Mouse (Mus musculus): Measurements from ENCODE around the gene Rbmx2. TPM values are rescaled to one million over a fixed set of nuclear protein-coding genes. Genes with fewer than 3 reads are reported as not detected.

Rbmx2 gene
- 27.9 and 31.1 TPM in 2 replicates for polyA plus RNA-seq (2011; ENCODE audit: insufficient read depth, insufficient read length, low read depth, missing spikeins)

GRCm38 (mm10) chrX:48694864-48695371 lies at the start of gene Rbmx2:
Gene Rbmx2, plus strand, starts transcription at chrX:48695004.
- Histone ChIP-seq H3K27me3 (ENCODE audit: control insufficient read depth, insufficient read depth, low read length, poor library complexity, severe bottlenecking) (no peaks in the 10 kb centered on the region), H3K27ac (ENCODE audit: insufficient read depth, low read length) (no peak within 1 kb of the TSS), H3K36me3 (ENCODE audit: control insufficient read depth, insufficient read depth, low read length, poor library complexity, severe bottlenecking) (peaks cover 2% of the 10 kb centered on the region; the same call in 1 of the 2 replicates), H3K4me1 (ENCODE audit: control insufficient read depth, insufficient read depth, low read length) (no peaks in the 10 kb centered on the region), H3K9me3 (replicated peaks; ENCODE audit: control insufficient read depth, insufficient read depth, low read length, poor library complexity, severe bottlenecking) (no peaks in the 10 kb centered on the region), H3K4me3 (ENCODE audit: low read depth, low read length) (peak within 1 kb of the TSS; percentile 96), H3K9ac (ENCODE audit: low read depth, poor library complexity, severe bottlenecking) (peak within 1 kb of the TSS; percentile 90)
- TF ChIP-seq POLR2A (IDR thresholded peaks at IDR 0.05; ENCODE audit: insufficient read depth, low read length) (no peak), EP300 (IDR thresholded peaks at IDR 0.05; ENCODE audit: insufficient read depth, low read depth, low read length) (no peak), CTCF (IDR thresholded peaks at IDR 0.05; ENCODE audit: low read depth, low read length) (no peak)

GRCm38 (mm10) chrX:48666807-48667206 lies 28.0 kb upstream of the Rbmx2 start:
- Histone ChIP-seq H3K36me3 (ENCODE audit: control insufficient read depth, insufficient read depth, low read length, poor library complexity, severe bottlenecking) (no peaks in the 10 kb centered on the region), H3K9me3 (replicated peaks; ENCODE audit: control insufficient read depth, insufficient read depth, low read length, poor library complexity, severe bottlenecking) (no peaks in the 10 kb centered on the region), H3K27me3 (ENCODE audit: control insufficient read depth, insufficient read depth, low read length, poor library complexity, severe bottlenecking) (no peaks in the 10 kb centered on the region), H3K4me1 (ENCODE audit: control insufficient read depth, insufficient read depth, low read length) (no peaks in the 10 kb centered on the region), H3K4me3 (ENCODE audit: low read depth, low read length) (no peak overlapping the region), H3K27ac (ENCODE audit: insufficient read depth, low read length) (no peak overlapping the region), H3K9ac (ENCODE audit: low read depth, poor library complexity, severe bottlenecking) (no peak overlapping the region)
- no peak for TF ChIP-seq EP300 (IDR thresholded peaks at IDR 0.05; ENCODE audit: insufficient read depth, low read depth, low read length)

GRCm38 (mm10) chrX:48669588-48669987 lies 25.2 kb upstream of the Rbmx2 start:
- H3K27ac ChIP-seq (ENCODE audit: insufficient read depth, low read length): no peak overlapping the region
- no peaks in the 10 kb centered on the region for H3K9me3 ChIP-seq (replicated peaks; ENCODE audit: control insufficient read depth, insufficient read depth, low read length, poor library complexity, severe bottlenecking)
- H3K4me3 ChIP-seq (ENCODE audit: low read depth, low read length): no peak overlapping the region
- no peaks in the 10 kb centered on the region for H3K27me3 ChIP-seq (ENCODE audit: control insufficient read depth, insufficient read depth, low read length, poor library complexity, severe bottlenecking)
- peak; percentile 47 for TF ChIP-seq CTCF (IDR thresholded peaks at IDR 0.05; ENCODE audit: low read depth, low read length)
- no peak for TF ChIP-seq POLR2A (IDR thresholded peaks at IDR 0.05; ENCODE audit: insufficient read depth, low read length)
- H3K9ac ChIP-seq (ENCODE audit: low read depth, poor library complexity, severe bottlenecking): no peak overlapping the region
- no peaks in the 10 kb centered on the region for H3K4me1 ChIP-seq (ENCODE audit: control insufficient read depth, insufficient read depth, low read length)
- H3K36me3 ChIP-seq (ENCODE audit: control insufficient read depth, insufficient read depth, low read length, poor library complexity, severe bottlenecking): no peaks in the 10 kb centered on the region

- H3K4me3 ChIP-seq (ENCODE audit: low read depth, low read length): no peak overlapping the region
These were observed 23.1 kb upstream of the Rbmx2 start for GRCm38 (mm10) chrX:48671714-48672113.

GRCm38 (mm10) chrX:48674171-48674570 lies 20.6 kb upstream of the Rbmx2 start, which contains the start of gene Gpr119:
Gene Gpr119, minus strand, starts transcription at chrX:48674478.
- no peak for TF ChIP-seq POLR2A (IDR thresholded peaks at IDR 0.05; ENCODE audit: insufficient read depth, low read length)
- TF ChIP-seq CTCF (IDR thresholded peaks at IDR 0.05; ENCODE audit: low read depth, low read length): no peak
- no peak for TF ChIP-seq EP300 (IDR thresholded peaks at IDR 0.05; ENCODE audit: insufficient read depth, low read depth, low read length)

More at GRCm38 (mm10) chrX:48671714-48672113, 23.1 kb upstream of the Rbmx2 start:
- H3K9ac ChIP-seq (ENCODE audit: low read depth, poor library complexity, severe bottlenecking): no peak overlapping the region
- no peaks in the 10 kb centered on the region for H3K36me3 ChIP-seq (ENCODE audit: control insufficient read depth, insufficient read depth, low read length, poor library complexity, severe bottlenecking)
- no peaks in the 10 kb centered on the region for H3K4me1 ChIP-seq (ENCODE audit: control insufficient read depth, insufficient read depth, low read length)
- no peaks in the 10 kb centered on the region for H3K9me3 ChIP-seq (replicated peaks; ENCODE audit: control insufficient read depth, insufficient read depth, low read length, poor library complexity, severe bottlenecking)
- H3K27ac ChIP-seq (ENCODE audit: insufficient read depth, low read length): no peak overlapping the region
- no peaks in the 10 kb centered on the region for H3K27me3 ChIP-seq (ENCODE audit: control insufficient read depth, insufficient read depth, low read length, poor library complexity, severe bottlenecking)
- TF ChIP-seq CTCF (IDR thresholded peaks at IDR 0.05; ENCODE audit: low read depth, low read length) (no peak), POLR2A (IDR thresholded peaks at IDR 0.05; ENCODE audit: insufficient read depth, low read length) (no peak), EP300 (IDR thresholded peaks at IDR 0.05; ENCODE audit: insufficient read depth, low read depth, low read length) (no peak)

GRCm38 (mm10) chrX:48683451-48683850 lies 11.4 kb upstream of the Rbmx2 start:
- TF ChIP-seq POLR2A (IDR thresholded peaks at IDR 0.05; ENCODE audit: insufficient read depth, low read length) (no peak), CTCF (IDR thresholded peaks at IDR 0.05; ENCODE audit: low read depth, low read length) (peak; percentile 1)
- Histone ChIP-seq H3K4me1 (ENCODE audit: control insufficient read depth, insufficient read depth, low read length) (no peaks in the 10 kb centered on the region), H3K9ac (ENCODE audit: low read depth, poor library complexity, severe bottlenecking) (no peak overlapping the region), H3K36me3 (ENCODE audit: control insufficient read depth, insufficient read depth, low read length, poor library complexity, severe bottlenecking) (no peaks in the 10 kb centered on the region), H3K27ac (ENCODE audit: insufficient read depth, low read length) (no peak overlapping the region), H3K27me3 (ENCODE audit: control insufficient read depth, insufficient read depth, low read length, poor library complexity, severe bottlenecking) (no peaks in the 10 kb centered on the region), H3K4me3 (ENCODE audit: low read depth, low read length) (no peak overlapping the region), H3K9me3 (replicated peaks; ENCODE audit: control insufficient read depth, insufficient read depth, low read length, poor library complexity, severe bottlenecking) (no peaks in the 10 kb centered on the region)

More at GRCm38 (mm10) chrX:48674171-48674570, 20.6 kb upstream of the Rbmx2 start, which contains the start of gene Gpr119:
- Histone ChIP-seq H3K4me1 (ENCODE audit: control insufficient read depth, insufficient read depth, low read length) (no peaks in the 10 kb centered on the region), H3K27ac (ENCODE audit: insufficient read depth, low read length) (no peak within 1 kb of the TSS), H3K9me3 (replicated peaks; ENCODE audit: control insufficient read depth, insufficient read depth, low read length, poor library complexity, severe bottlenecking) (no peaks in the 10 kb centered on the region), H3K27me3 (ENCODE audit: control insufficient read depth, insufficient read depth, low read length, poor library complexity, severe bottlenecking) (no peaks in the 10 kb centered on the region), H3K36me3 (ENCODE audit: control insufficient read depth, insufficient read depth, low read length, poor library complexity, severe bottlenecking) (no peaks in the 10 kb centered on the region), H3K4me3 (ENCODE audit: low read depth, low read length) (no peak within 1 kb of the TSS), H3K9ac (ENCODE audit: low read depth, poor library complexity, severe bottlenecking) (no peak within 1 kb of the TSS)

Measured in ES-Bruce4 (cell line).